Mouse (Mus musculus) embryonic facial prominence, embryonic 12.5 days (tissue): ENCODE results near the gene Slco1a1. TPM values are rescaled to one million over a fixed set of nuclear protein-coding genes. Genes with fewer than 3 reads are reported as not detected.

ENCODE experiments used
- ATAC-seq: fragments of 200-750 bp; cut with Nextera tagmentation; 2 replicates; pipeline ENCODE4 v1.8.0; 2017; ENCODE audit not compliant: insufficient number of reproducible peaks, insufficient read depth, low FRiP score, low TSS enrichment
- H3K27ac ChIP-seq: fragments of 300-500 bp; sonication (generic); 2 replicates; pipeline ENCODE4 v1.5.1; 2016; ENCODE audit warnings: mild to moderate bottlenecking
- H3K27me3 ChIP-seq: fragments of 300-500 bp; sonication (generic); 2 replicates; pipeline ENCODE4 v1.6.1; 2016; ENCODE audit warnings: mild to moderate bottlenecking, moderate library complexity
- H3K36me3 ChIP-seq: fragments of 300-500 bp; sonication (generic); 2 replicates; pipeline ENCODE4 v1.6.1; 2016; ENCODE audit warnings: mild to moderate bottlenecking
- H3K4me1 ChIP-seq: fragments of 300-500 bp; sonication (generic); 2 replicates; pipeline ENCODE4 v1.6.1; 2016
- H3K4me2 ChIP-seq: fragments of 300-500 bp; sonication (generic); replicated peaks from 2 replicates; pipeline ENCODE4 v1.6.1; 2016; ENCODE audit warnings: mild to moderate bottlenecking, moderate library complexity
- H3K4me3 ChIP-seq: fragments of 300-500 bp; sonication (generic); 2 replicates; pipeline ENCODE4 v1.5.1; 2016; ENCODE audit warnings: mild to moderate bottlenecking
- H3K9ac ChIP-seq: fragments of 300-500 bp; sonication (generic); 2 replicates; pipeline ENCODE4 v1.6.1; 2016; ENCODE audit warnings: mild to moderate bottlenecking, moderate library complexity
- H3K9me3 ChIP-seq: fragments of 300-500 bp; sonication (generic); 2 replicates; pipeline ENCODE4 v1.6.1; 2016; ENCODE audit warnings: mild to moderate bottlenecking, moderate library complexity
- WGBS: fragments of 180-500 bp; shearing (Covaris S2); methylation state at CpG from one replicate; pipeline ENCODE4 v1.1.7; 2016; 5-methylcytosine and 5-hydroxymethylcytosine counted together
- polyA plus RNA-seq: library from polyadenylated mRNA; unstranded; fragments of >200 nt; fragmentation: Nextera tagmentation; extraction: Ambion mirVana; gene quantifications from 2 replicates; pipeline ENCODE4 v1.2.1, GENCODE M21; 2016

Slco1a1 gene
- polyA plus RNA-seq, 1 experiment from 2014 or later = not detected

DNA sequence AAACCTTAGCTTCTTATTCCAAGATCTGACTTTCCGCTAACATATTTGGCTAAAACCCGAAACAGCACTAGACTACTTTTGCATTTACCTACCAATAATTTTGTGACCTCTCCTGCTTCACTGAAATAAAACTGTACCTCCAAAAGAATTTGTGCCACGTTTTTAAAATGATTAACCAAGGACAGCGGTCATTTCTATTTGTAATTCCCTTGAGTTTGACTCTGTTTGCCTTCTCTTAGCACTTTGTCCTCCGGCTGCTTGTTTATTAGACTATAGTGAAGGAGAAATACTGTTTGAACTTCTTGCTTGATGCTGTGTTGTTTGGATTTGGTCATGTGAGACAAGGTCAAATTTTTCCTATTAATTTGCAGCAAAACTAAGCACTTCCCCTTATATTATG lies 78.0 kb downstream of the Slco1a1 start:
- Histone ChIP-seq H3K27me3 (no peaks in the 10 kb centered on the region), H3K27ac (no peak overlapping the region), H3K36me3 (no peaks in the 10 kb centered on the region), H3K4me3 (no peak overlapping the region), H3K4me2 (no peak overlapping the region), H3K9me3 (no peaks in the 10 kb centered on the region), H3K4me1 (no peaks in the 10 kb centered on the region), H3K9ac (no peak overlapping the region)
- no peak for ATAC-seq
- 79% methylated on average over 5 of the region's 5 CpGs for WGBS

DNA sequence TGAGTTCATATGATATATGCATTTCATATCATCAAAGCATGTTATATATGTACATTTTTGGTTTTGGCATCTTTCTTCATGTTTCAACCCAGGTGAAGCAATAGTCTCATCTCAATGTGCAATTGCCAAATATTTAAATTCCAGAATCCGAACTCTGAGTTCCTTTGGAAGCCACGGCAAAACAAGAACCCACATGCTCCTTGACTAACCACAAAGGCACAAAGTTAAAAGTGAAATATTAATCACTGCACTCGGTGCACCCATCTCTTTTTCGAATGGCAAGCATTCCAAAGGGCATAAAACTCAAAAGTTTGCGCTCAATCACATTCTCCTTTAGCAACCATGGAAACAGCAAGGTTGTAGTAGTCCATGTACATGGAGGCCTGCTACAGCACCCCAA lies 80.7 kb downstream of the Slco1a1 start:
- WGBS = 87% methylated on average over 5 of the region's 5 CpGs
- Histone ChIP-seq H3K27ac (no peak overlapping the region), H3K4me1 (no peaks in the 10 kb centered on the region), H3K4me3 (no peak overlapping the region), H3K27me3 (no peaks in the 10 kb centered on the region), H3K4me2 (no peak overlapping the region), H3K9me3 (no peaks in the 10 kb centered on the region), H3K9ac (no peak overlapping the region), H3K36me3 (no peaks in the 10 kb centered on the region)
- ATAC-seq = no peak

DNA sequence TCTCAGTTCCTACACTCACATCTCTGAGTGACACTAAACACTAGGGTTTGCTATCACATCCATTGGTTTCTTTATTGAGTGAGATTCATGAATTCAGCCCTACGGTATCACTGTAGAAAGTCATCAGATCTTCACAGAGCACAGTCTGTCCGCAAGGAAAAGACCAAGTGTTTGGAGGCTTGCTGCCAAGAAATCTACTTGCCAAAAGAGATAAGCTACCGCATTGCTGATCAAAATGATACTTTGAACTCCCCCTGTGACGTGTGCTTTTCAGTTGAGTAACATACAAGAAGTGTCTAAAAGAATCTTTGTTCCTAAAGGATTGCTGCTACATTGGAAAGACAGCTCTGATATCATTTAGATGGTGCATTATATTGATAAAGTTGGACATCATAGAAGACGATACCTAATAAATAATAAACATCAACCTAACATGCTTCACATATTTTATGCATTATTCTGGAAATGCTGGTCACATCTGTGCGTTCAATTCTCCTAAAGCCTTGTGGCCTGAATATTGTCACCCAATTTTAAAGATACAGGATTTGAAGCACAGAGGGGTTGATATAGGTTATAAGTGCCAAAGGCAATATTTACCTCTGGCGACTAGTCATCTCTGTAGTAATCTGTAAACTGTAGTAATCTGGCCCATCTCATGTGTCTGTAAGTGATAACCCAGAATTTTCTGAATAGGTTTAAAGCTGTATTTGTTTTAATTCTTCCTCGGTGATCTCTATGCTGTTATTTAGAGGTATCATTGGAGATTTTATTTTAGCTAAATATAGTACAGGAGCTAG lies 88.8 kb downstream of the Slco1a1 start:
- Histone ChIP-seq H3K27ac (no peak overlapping the region), H3K9ac (no peak overlapping the region), H3K4me2 (no peak overlapping the region), H3K4me3 (no peak overlapping the region), H3K9me3 (no peaks in the 10 kb centered on the region), H3K36me3 (no peaks in the 10 kb centered on the region), H3K27me3 (no peaks in the 10 kb centered on the region), H3K4me1 (no peaks in the 10 kb centered on the region)
- no peak for ATAC-seq
- WGBS = 89% methylated on average over 8 of the region's 8 CpGs

Other genes with a start within 250 kb of the Slco1a1 start
- 0.06 TPM in 1 of 2 replicates, not detected in the other for gene Gm5724, start 173.2 kb downstream of the Slco1a1 start, polyA plus RNA-seq
- not detected in 2 replicates for gene Slco1a4, start 90.8 kb downstream of the Slco1a1 start, polyA plus RNA-seq
- not detected in 2 replicates for gene Gm6614, start 64.5 kb upstream of the Slco1a1 start, polyA plus RNA-seq